ENCODE assay signal across 8 mouse cellular contexts in genomic region chr2:83724827-83725730, GRCm38 (mm10). TPM values are rescaled to one million over a fixed set of nuclear protein-coding genes. Genes with fewer than 3 reads are reported as not detected.
A peak's percentile ranks its signal among the peaks of the same experiment; 100 is the strongest.
DNase-seq lines count a peak whose midpoint lies in the region; ATAC-seq and TF ChIP-seq lines count a peak whose summit lies in the region.

No protein-coding gene starts in this region.

- H3K4me2 ChIP-seq in intestine, embryonic 15.5 days (replicated peaks) = peak overlapping the region; percentile 77
- H3K4me2 ChIP-seq in liver, embryonic 12.5 days = peak overlapping the region; percentile 86
- H3K4me2 ChIP-seq in myocyte (ENCODE audit: low read depth) = peak overlapping the region; percentile 75

- ATAC-seq in intestine, embryonic 15.5 days = peak; percentile 68
- ATAC-seq in liver, embryonic 12.5 days = peak; percentile 59

- H3K27ac ChIP-seq in intestine, embryonic 15.5 days = peak overlapping the region; percentile 98
- H3K27ac ChIP-seq in liver, embryonic 12.5 days = peak overlapping the region; percentile 84
- peak overlapping the region; percentile 82 for H3K27ac ChIP-seq in testis, adult 2 months (ENCODE audit: control insufficient read depth, insufficient read depth, low read depth, low read length)

- H3K36me3 ChIP-seq in intestine, embryonic 15.5 days = no peaks in the 10 kb centered on the region
- no peaks in the 10 kb centered on the region for H3K36me3 ChIP-seq in liver, embryonic 12.5 days
- H3K36me3 ChIP-seq in myocyte (ENCODE audit: control insufficient read depth, insufficient read depth) = no peaks in the 10 kb centered on the region
- no peaks in the 10 kb centered on the region for H3K36me3 ChIP-seq in testis, adult 2 months (ENCODE audit: control insufficient read depth, insufficient read depth, low read length)

- intact Hi-C loops in gastrocnemius, postnatal 36 days (cut with DNase I) = loop anchor here (2.0 kb wide), 1 partner anchor 80 kb away; the partner anchor contains the start of gene Zc3h15

- H3K27me3 ChIP-seq in intestine, embryonic 15.5 days (replicated peaks) = no peaks in the 10 kb centered on the region
- H3K27me3 ChIP-seq in liver, embryonic 12.5 days (replicated peaks) = peaks cover 15% of the 10 kb centered on the region
- H3K27me3 ChIP-seq in myocyte (ENCODE audit: control insufficient read depth, insufficient read depth, insufficient read length) = no peaks in the 10 kb centered on the region
- H3K27me3 ChIP-seq in testis, adult 2 months (ENCODE audit: control insufficient read depth, insufficient read depth, low read length) = no peaks in the 10 kb centered on the region

- H3K79me2 ChIP-seq in myocyte (ENCODE audit: control insufficient read depth, insufficient read depth) = peaks cover 49% of the 10 kb centered on the region

- peak overlapping the region; percentile 87 for H3ac ChIP-seq in myocyte (ENCODE audit: control insufficient read depth, insufficient read length)

- DNase-seq in left cerebral cortex, adult 18-20 months (ENCODE audit: low spot score in 2 of 2) = peak; percentile 57 to 60
- no peak for DNase-seq in left cerebral cortex, adult 9 months (ENCODE audit: low spot score in 2 of 2)
- peak; percentile 29 to 37 for DNase-seq in cerebellum, postnatal 36 days
- DNase-seq in gastrocnemius, postnatal 36 days = peak; percentile 18 to 61

- H3K9ac ChIP-seq in intestine, embryonic 15.5 days = peak overlapping the region; percentile 93
- H3K9ac ChIP-seq in liver, embryonic 12.5 days = peak overlapping the region; percentile 73

- H3K9me3 ChIP-seq in intestine, embryonic 15.5 days = no peaks in the 10 kb centered on the region
- no peaks in the 10 kb centered on the region for H3K9me3 ChIP-seq in liver, embryonic 12.5 days (replicated peaks)

- no peak for TF ChIP-seq CTCF in testis, adult 2 months (IDR thresholded peaks at IDR 0.05; ENCODE audit: control insufficient read depth, insufficient read depth, insufficient replicate concordance, low read depth, low read length)

- WGBS in intestine, embryonic 15.5 days = 5% methylated on average over 44 of the region's 44 CpGs
- 8% methylated on average over 44 of the region's 44 CpGs for WGBS in liver, embryonic 12.5 days (ENCODE audit: insufficient replicate concordance)

- 0 out of 2 replicates have a peak, but pooled peaks cover 12% of the 10 kb centered on the region for H3K4me1 ChIP-seq in intestine, embryonic 15.5 days (replicated peaks)
- peaks cover 31% of the 10 kb centered on the region for H3K4me1 ChIP-seq in liver, embryonic 12.5 days
- peaks cover 4% of the 10 kb centered on the region; the same call in 1 of the 2 replicates for H3K4me1 ChIP-seq in testis, adult 2 months (ENCODE audit: control insufficient read depth, insufficient read depth, low read length)

- H3K4me3 ChIP-seq in intestine, embryonic 15.5 days (replicated peaks) = peak overlapping the region; percentile 90
- H3K4me3 ChIP-seq in liver, embryonic 12.5 days = peak overlapping the region; percentile 74
- H3K4me3 ChIP-seq in myocyte = peak overlapping the region; percentile 45
- H3K4me3 ChIP-seq in testis, adult 2 months (ENCODE audit: control insufficient read depth, low read depth, low read length) = peak overlapping the region; percentile 93

- no peak for TF ChIP-seq POLR2A in myocyte (IDR thresholded peaks at IDR 0.05; ENCODE audit: insufficient read length, low read depth)
- no peak for TF ChIP-seq POLR2A in testis, adult 2 months (IDR thresholded peaks at IDR 0.05; ENCODE audit: control insufficient read depth, low read depth, low read length)

TF ChIP-seq in myocyte, 11 proteins besides CTCF, POLR2A, EP300 and RAD21:
- TF ChIP-seq MAX (IDR thresholded peaks at IDR 0.05; ENCODE audit: low read depth) (no peak), MYOG (IDR thresholded peaks at IDR 0.05; ENCODE audit: control insufficient read depth in 1 of 3, insufficient read depth in 1 of 3, insufficient read length in 2 of 3, low read depth in 2 of 3) (peak in 1 of 3 experiments; percentile 1), CEBPB (IDR thresholded peaks at IDR 0.05; ENCODE audit: insufficient read depth, poor library complexity, severe bottlenecking) (no peak)
TF ChIP-seq in myocyte: peak in this region for 1.

RNA-seq across cellular contexts. Expression of gene Itgav, which starts 0.9 kb away (rescaled TPM):
- total RNA-seq in left cerebral cortex, adult 18-20 months (2021) = 100 to 1,000 TPM; 138 to 149 TPM
- total RNA-seq in gastrocnemius, postnatal 36 days (2021) = 10 to 100 TPM; 39.4 to 48.9 TPM
- polyA plus RNA-seq in intestine, embryonic 15.5 days (2015; fragmentation: Nextera tagmentation; extraction: Ambion mirVana) = 61.3 and 76.7 TPM in 2 replicates
- polyA plus RNA-seq in liver, embryonic 12.5 days (2016; fragmentation: Nextera tagmentation; extraction: Ambion mirVana) = 22.7 and 24.5 TPM in 2 replicates
- 26.2 TPM for polyA plus RNA-seq in myocyte (2012; fragmentation: generic; extraction: Trizol)
- 3.1 and 4.1 TPM in 2 replicates for polyA plus RNA-seq in testis, adult 2 months (2012; rRNA removed)

Comparison
In these comparisons a context has a peak if more than half of its experiments do, and no peak if none do; other contexts are left out.
1. DNase-seq: peak in left cerebral cortex, adult 18-20 months (2 of 2), cerebellum, postnatal 36 days (2 of 2) and gastrocnemius, postnatal 36 days (2 of 2); none in left cerebral cortex, adult 9 months (0 of 2).
2. Peak in every context shown above with its lines, with median percentiles within 50 percentile points of each other: H3K27ac ChIP-seq, H3K4me2 ChIP-seq and H3K4me3 ChIP-seq.